Mouse (Mus musculus) megakaryocyte, embryonic 14.5 days (primary cell): ENCODE results near the gene Accsl.

ENCODE experiments used
- FLI1 ChIP-seq: IDR thresholded peaks from 2 replicates; pipeline ENCODE4 v1.6.1; 2012; ENCODE audit warnings: low read length, inconsistent platforms, mixed read lengths
- GATA1 ChIP-seq: IDR thresholded peaks from 3 replicates; pipeline ENCODE4 v1.6.1; 2012; ENCODE audit warnings: mixed read lengths, low read length, inconsistent platforms, borderline replicate concordance

DNA sequence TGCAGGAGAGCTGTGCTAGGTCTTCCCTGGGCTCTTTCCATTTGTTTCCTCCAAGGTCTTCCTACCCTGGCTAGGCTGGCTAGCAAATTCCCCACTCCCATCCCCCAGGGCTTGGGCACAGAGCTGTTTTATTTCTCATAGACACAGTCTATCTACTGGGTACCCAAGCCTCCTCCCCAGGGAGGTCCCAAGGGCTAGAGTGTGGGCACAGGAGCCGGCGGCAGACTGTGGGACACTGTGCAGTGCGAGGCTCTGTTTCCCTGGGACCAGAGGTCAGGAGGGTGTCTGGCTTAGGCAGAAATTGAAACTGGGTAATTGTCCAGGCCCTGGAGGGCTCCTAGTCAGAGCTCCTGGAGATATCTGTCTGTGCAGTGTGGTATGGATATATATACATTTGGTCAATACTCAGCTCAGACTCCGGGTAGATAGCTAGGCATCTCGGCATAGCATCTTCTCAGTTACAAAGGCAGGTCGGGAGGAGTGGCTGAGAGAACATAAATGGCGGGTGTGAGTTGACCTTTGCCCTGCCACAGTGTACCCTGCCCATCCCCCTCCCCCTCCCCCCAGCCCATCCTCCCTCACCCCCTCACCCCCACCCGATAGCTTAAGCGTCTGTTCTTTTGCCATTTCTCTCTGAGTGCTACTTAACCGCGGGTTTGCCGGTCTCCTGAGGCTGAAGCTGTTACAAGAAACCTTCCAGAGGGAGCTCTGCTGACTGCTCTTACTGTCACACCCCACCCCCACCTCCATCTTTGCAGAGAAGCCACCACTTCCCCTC, 4.7 kb upstream of the Accsl start:
- TF ChIP-seq GATA1 (no peak), FLI1 (no peak)
